Mouse (Mus musculus) lung, embryonic 16.5 days (tissue): ENCODE measurements at regions not wholly inside any gene's neighbourhood (a gene's known extent, or its start where the extent isn't known, plus 50 kb on each side); places are given as distances from the start of the nearest gene placed in this dataset.

Experiments
- ATAC-seq: fragments of 200-750 bp; cut with Nextera tagmentation; 2 replicates; pipeline ENCODE4 v1.8.0; 2017; ENCODE audit warnings: low read depth, mild to moderate bottlenecking, moderate library complexity
- H3K27ac ChIP-seq: fragments of 300-500 bp; sonication (generic); 2 replicates; pipeline ENCODE4 v1.5.1; 2014; ENCODE audit warnings: mild to moderate bottlenecking, control low read depth, low read length
- H3K27me3 ChIP-seq: fragments of 300-500 bp; sonication (generic); 2 replicates; pipeline ENCODE4 v1.6.1; 2014; ENCODE audit warnings: low read depth, low read length, mixed read lengths; ENCODE audit not compliant: control insufficient read depth, insufficient read depth
- H3K36me3 ChIP-seq: fragments of 300-500 bp; sonication (generic); 2 replicates; pipeline ENCODE4 v1.6.1; 2014; ENCODE audit warnings: low read length; ENCODE audit not compliant: control insufficient read depth, insufficient read depth
- H3K4me1 ChIP-seq: fragments of 300-500 bp; sonication (generic); replicated peaks from 2 replicates; pipeline ENCODE4 v1.6.1; 2014; ENCODE audit warnings: low read length, mixed read lengths; ENCODE audit not compliant: control insufficient read depth, insufficient read depth
- H3K4me2 ChIP-seq: fragments of 300-500 bp; sonication (generic); 2 replicates; pipeline ENCODE4 v1.6.1; 2014; ENCODE audit warnings: low read depth, low read length, control low read depth
- H3K4me3 ChIP-seq: fragments of 300-500 bp; sonication (generic); 2 replicates; pipeline ENCODE4 v1.5.1; 2014; ENCODE audit warnings: mild to moderate bottlenecking, low read length, control low read depth
- H3K9ac ChIP-seq: fragments of 300-500 bp; sonication (generic); 2 replicates; pipeline ENCODE4 v1.6.1; 2014; ENCODE audit warnings: low read length, control low read depth
- H3K9me3 ChIP-seq: fragments of 300-500 bp; sonication (generic); 2 replicates; pipeline ENCODE4 v1.6.1; 2016; ENCODE audit warnings: low read length; ENCODE audit not compliant: control insufficient read depth
- WGBS: fragments of 180-500 bp; shearing (Covaris S2); extraction: QIAGEN DNeasy Blood & Tissue Kit; methylation state at CpG from one replicate; pipeline ENCODE4 v1.1.7; 2014; 5-methylcytosine and 5-hydroxymethylcytosine counted together

DNA sequence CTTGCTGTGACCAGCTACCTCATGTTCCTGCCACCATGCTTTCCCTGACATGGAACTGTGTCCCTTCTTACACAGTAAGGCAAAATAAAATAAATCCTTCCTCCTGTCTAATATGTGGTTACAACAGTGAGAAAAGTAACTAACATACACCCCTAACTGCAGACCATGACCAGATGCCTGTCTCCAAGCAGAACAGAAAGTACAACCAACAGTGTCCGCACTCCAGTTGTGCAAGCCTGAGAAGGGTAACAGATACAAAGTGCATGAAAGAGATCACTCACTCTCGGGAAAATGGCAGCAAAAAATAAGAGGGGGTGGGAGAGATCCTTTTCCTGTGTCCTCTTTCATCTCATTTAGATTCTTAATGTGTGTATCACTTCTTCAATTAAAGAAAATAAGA lies 71.7 kb upstream of the Cul1 start:
- H3K36me3 ChIP-seq, result no peaks in the 10 kb centered on the region
- ATAC-seq, result no peak
- WGBS, result 64% methylated on average over 2 of the region's 2 CpGs
- no peaks in the 10 kb centered on the region for H3K27me3 ChIP-seq
- no peaks in the 10 kb centered on the region for H3K4me1 ChIP-seq
- no peak overlapping the region for H3K27ac ChIP-seq
- no peak overlapping the region for H3K4me2 ChIP-seq
- H3K9me3 ChIP-seq, result no peaks in the 10 kb centered on the region
- H3K4me3 ChIP-seq, result no peak overlapping the region
- H3K9ac ChIP-seq, result no peak overlapping the region

GRCm38 (mm10) chr6:47386550-47386949 lies 66.6 kb upstream of the Cul1 start:
- H3K27ac ChIP-seq, result no peak overlapping the region
- H3K4me1 ChIP-seq, result 0 out of 2 replicates have a peak, but pooled peaks cover 3% of the 10 kb centered on the region

DNA sequence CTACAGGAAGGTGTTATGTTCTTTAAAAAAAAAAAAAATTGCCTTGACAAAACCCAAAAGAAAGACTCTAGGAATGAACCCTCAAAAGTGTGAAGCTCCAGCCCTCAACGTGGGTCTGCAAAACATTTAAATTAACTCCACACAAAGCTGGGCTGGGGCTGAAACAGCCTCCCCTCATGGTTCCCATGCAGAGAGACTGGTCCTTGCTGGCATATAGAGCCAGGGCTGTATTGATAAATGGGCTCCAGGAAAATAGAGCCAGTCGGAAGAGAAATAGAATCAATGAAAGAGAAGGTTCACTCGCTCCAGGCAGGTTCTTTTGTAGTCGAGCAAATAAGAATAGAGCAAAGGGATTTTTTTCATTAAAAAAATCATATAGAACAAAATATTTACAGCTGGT lies 63.3 kb upstream of the Cul1 start:
- Histone ChIP-seq H3K4me1 (0 out of 2 replicates have a peak, but pooled peaks cover 3% of the 10 kb centered on the region), H3K9ac (no peak overlapping the region), H3K36me3 (no peaks in the 10 kb centered on the region), H3K27me3 (no peaks in the 10 kb centered on the region), H3K9me3 (no peaks in the 10 kb centered on the region), H3K4me3 (no peak overlapping the region), H3K4me2 (no peak overlapping the region), H3K27ac (no peak overlapping the region)
- 65% methylated on average over 4 of the region's 4 CpGs for WGBS
- no peak for ATAC-seq

More at GRCm38 (mm10) chr6:47386550-47386949, 66.6 kb upstream of the Cul1 start:
- H3K4me2 ChIP-seq, result no peak overlapping the region
- H3K4me3 ChIP-seq, result no peak overlapping the region
- H3K36me3 ChIP-seq, result no peaks in the 10 kb centered on the region
- H3K27me3 ChIP-seq, result no peaks in the 10 kb centered on the region
- ATAC-seq, result no peak
- H3K9me3 ChIP-seq, result no peaks in the 10 kb centered on the region
- H3K9ac ChIP-seq, result no peak overlapping the region

GRCm38 (mm10) chr6:47390436-47391002 lies 62.7 kb upstream of the Cul1 start:
- 44% methylated on average over 7 of the region's 7 CpGs for WGBS

GRCm38 (mm10) chr6:47391014-47391802 lies 62.0 kb upstream of the Cul1 start:
- Histone ChIP-seq H3K9ac (no peak overlapping the region), H3K27me3 (no peaks in the 10 kb centered on the region), H3K4me1 (0 out of 2 replicates have a peak, but pooled peaks cover 3% of the 10 kb centered on the region), H3K27ac (no peak overlapping the region), H3K4me2 (no peak overlapping the region), H3K4me3 (no peak overlapping the region), H3K36me3 (no peaks in the 10 kb centered on the region), H3K9me3 (no peaks in the 10 kb centered on the region)
- ATAC-seq, result no peak
- 53% methylated on average over 3 of the region's 3 CpGs for WGBS

More at GRCm38 (mm10) chr6:47390436-47391002, 62.7 kb upstream of the Cul1 start:
- no peaks in the 10 kb centered on the region for H3K27me3 ChIP-seq
- H3K27ac ChIP-seq, result no peak overlapping the region
- no peak overlapping the region for H3K4me3 ChIP-seq
- no peaks in the 10 kb centered on the region for H3K9me3 ChIP-seq
- no peaks in the 10 kb centered on the region for H3K36me3 ChIP-seq
- 0 out of 2 replicates have a peak, but pooled peaks cover 3% of the 10 kb centered on the region for H3K4me1 ChIP-seq
- H3K4me2 ChIP-seq, result peak overlapping the region; percentile 1; the same call in 1 of the 2 replicates
- 0 out of 2 replicates have a peak, but pooled peaks have one; percentile 26 for ATAC-seq
- H3K9ac ChIP-seq, result no peak overlapping the region

DNA sequence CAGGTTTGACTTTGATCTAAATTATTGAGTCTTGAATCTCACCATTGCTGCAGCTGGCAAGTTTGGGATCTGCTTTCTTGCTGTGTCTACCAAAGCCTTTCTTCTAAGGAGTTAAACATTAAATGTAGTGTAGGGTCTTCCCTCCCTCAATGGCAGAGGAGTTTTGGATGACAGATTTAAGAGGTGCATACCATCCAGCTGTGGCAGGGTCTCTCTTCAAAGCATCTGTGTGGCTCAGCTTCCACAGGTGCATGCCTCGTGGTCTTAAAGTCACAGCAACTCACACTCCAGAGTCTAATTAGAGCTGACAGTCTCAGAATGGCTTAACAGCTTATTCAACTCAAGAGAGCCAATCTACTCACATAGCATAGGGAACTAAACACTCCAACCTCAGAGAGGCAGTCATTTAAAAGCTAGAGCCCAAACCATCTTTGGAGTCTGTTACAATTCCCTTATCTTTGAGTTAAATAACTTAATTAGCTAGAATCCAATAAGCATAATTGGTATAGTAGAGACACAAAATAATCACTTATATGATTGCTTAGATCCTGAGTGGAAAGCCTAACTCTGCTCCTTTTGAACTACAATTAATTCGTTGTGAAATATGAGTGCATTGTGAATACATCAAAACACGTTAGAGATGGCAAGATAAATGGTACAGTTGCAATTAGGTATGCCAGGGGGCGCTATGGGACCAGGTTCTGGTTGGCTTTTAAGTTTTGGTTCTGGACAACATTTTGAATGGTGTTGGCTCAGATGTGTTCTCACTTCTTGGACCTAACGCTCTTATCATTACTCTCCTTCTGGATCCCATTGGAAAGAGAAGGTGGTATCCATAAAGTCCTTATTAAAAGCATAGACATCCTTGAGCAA lies 57.5 kb upstream of the Cul1 start:
- H3K9me3 ChIP-seq, result no peaks in the 10 kb centered on the region
- no peak overlapping the region for H3K4me3 ChIP-seq
- H3K4me2 ChIP-seq, result no peak overlapping the region
- H3K36me3 ChIP-seq, result no peaks in the 10 kb centered on the region
- H3K27ac ChIP-seq, result no peak overlapping the region
- no peaks in the 10 kb centered on the region for H3K27me3 ChIP-seq
- ATAC-seq, result no peak
- H3K4me1 ChIP-seq, result 0 out of 2 replicates have a peak, but pooled peaks cover 1% of the 10 kb centered on the region
- no peak overlapping the region for H3K9ac ChIP-seq
- 36% methylated on average over 5 of the region's 5 CpGs for WGBS
